Mouse (Mus musculus): Measurements from ENCODE around the gene Nav3. TPM values are rescaled to one million over a fixed set of nuclear protein-coding genes. Genes with fewer than 3 reads are reported as not detected.

Gene Nav3
- total and polyA plus RNA-seq, 2 experiments from 2014 or later: 1.4 to 7.7 TPM

- no peak overlapping the region for H3K4me3 ChIP-seq (ENCODE audit: low read depth, low read length)
- no peak overlapping the region for H3K4me2 ChIP-seq (ENCODE audit: low read depth, low read length)
- TF ChIP-seq CTCF (IDR thresholded peaks at IDR 0.05; ENCODE audit: low read depth) (peak; percentile 65), EP300 (IDR thresholded peaks at IDR 0.05; ENCODE audit: low read depth) (no peak)
- H3K9ac ChIP-seq (replicated peaks; ENCODE audit: low read depth, low read length): no peak overlapping the region
- ATAC-seq (ENCODE audit: insufficient read depth, low read depth) (no peak), DNase-seq (ENCODE audit: low spot score) (peak; percentile 39)
- H3K36me3 ChIP-seq (replicated peaks; ENCODE audit: control insufficient read depth, insufficient read depth, low read length): no peaks in the 10 kb centered on the region
- H3K4me1 ChIP-seq (ENCODE audit: control insufficient read depth, insufficient read depth): no peaks in the 10 kb centered on the region
- H3K27me3 ChIP-seq (ENCODE audit: control insufficient read depth, insufficient read depth, low read length): no peaks in the 10 kb centered on the region
- H3K9me3 ChIP-seq (replicated peaks; ENCODE audit: control insufficient read depth, low read length): no peaks in the 10 kb centered on the region
- H3K27ac ChIP-seq (ENCODE audit: low read depth): no peak overlapping the region
- WGBS: 8% methylated on average over 2 of the region's 2 CpGs
Observed at GRCm38 (mm10) chr10:109765650-109766049, 690.4 kb downstream of the Nav3 start.

- ATAC-seq (ENCODE audit: insufficient read depth, low read depth): no peak
- WGBS: 66% methylated on average over 18 of the region's 18 CpGs
- H3K27ac ChIP-seq (ENCODE audit: low read depth): no peak overlapping the region
- no peak overlapping the region for H3K4me3 ChIP-seq (ENCODE audit: low read depth, low read length)
- no peaks in the 10 kb centered on the region for H3K36me3 ChIP-seq (replicated peaks; ENCODE audit: control insufficient read depth, insufficient read depth, low read length)
- TF ChIP-seq CTCF (IDR thresholded peaks at IDR 0.05; ENCODE audit: low read depth): no peak
- no peak for TF ChIP-seq EP300 (IDR thresholded peaks at IDR 0.05; ENCODE audit: low read depth)
- H3K9ac ChIP-seq (replicated peaks; ENCODE audit: low read depth, low read length): no peak overlapping the region
- no peaks in the 10 kb centered on the region for H3K9me3 ChIP-seq (replicated peaks; ENCODE audit: control insufficient read depth, low read length)
- H3K4me2 ChIP-seq (ENCODE audit: low read depth, low read length): no peak overlapping the region
- H3K4me1 ChIP-seq (ENCODE audit: control insufficient read depth, insufficient read depth): no peaks in the 10 kb centered on the region
- no peak for DNase-seq (ENCODE audit: low spot score)
- no peaks in the 10 kb centered on the region for H3K27me3 ChIP-seq (ENCODE audit: control insufficient read depth, insufficient read depth, low read length)
Observed at GRCm38 (mm10) chr10:109764412-109765101, 691.4 kb downstream of the Nav3 start.

- H3K9ac ChIP-seq (replicated peaks; ENCODE audit: low read depth, low read length): no peak overlapping the region
- no peak overlapping the region for H3K4me3 ChIP-seq (ENCODE audit: low read depth, low read length)
- no peaks in the 10 kb centered on the region for H3K27me3 ChIP-seq (ENCODE audit: control insufficient read depth, insufficient read depth, low read length)
- TF ChIP-seq EP300 (IDR thresholded peaks at IDR 0.05; ENCODE audit: low read depth) (no peak), CTCF (IDR thresholded peaks at IDR 0.05; ENCODE audit: low read depth) (no peak)
- H3K9me3 ChIP-seq (replicated peaks; ENCODE audit: control insufficient read depth, low read length): no peaks in the 10 kb centered on the region
- no peak overlapping the region for H3K27ac ChIP-seq (ENCODE audit: low read depth)
- ATAC-seq (ENCODE audit: insufficient read depth, low read depth) (no peak), DNase-seq (ENCODE audit: low spot score) (no peak)
- H3K4me2 ChIP-seq (ENCODE audit: low read depth, low read length): no peak overlapping the region
- no peaks in the 10 kb centered on the region for H3K36me3 ChIP-seq (replicated peaks; ENCODE audit: control insufficient read depth, insufficient read depth, low read length)
- 66% methylated on average over 17 of the region's 17 CpGs for WGBS
- H3K4me1 ChIP-seq (ENCODE audit: control insufficient read depth, insufficient read depth): no peaks in the 10 kb centered on the region
Observed at GRCm38 (mm10) chr10:109758921-109759600, 696.9 kb downstream of the Nav3 start.

- ATAC-seq (ENCODE audit: insufficient read depth, low read depth) (no peak), DNase-seq (ENCODE audit: low spot score) (peak; percentile 10)
- Histone ChIP-seq H3K9ac (replicated peaks; ENCODE audit: low read depth, low read length) (no peak overlapping the region), H3K9me3 (replicated peaks; ENCODE audit: control insufficient read depth, low read length) (0 out of 2 replicates have a peak, but pooled peaks cover 8% of the 10 kb centered on the region), H3K27ac (ENCODE audit: low read depth) (no peak overlapping the region), H3K36me3 (replicated peaks; ENCODE audit: control insufficient read depth, insufficient read depth, low read length) (no peaks in the 10 kb centered on the region; the same call in 1 of the 2 replicates), H3K4me3 (ENCODE audit: low read depth, low read length) (no peak overlapping the region), H3K4me2 (ENCODE audit: low read depth, low read length) (no peak overlapping the region), H3K4me1 (ENCODE audit: control insufficient read depth, insufficient read depth) (no peaks in the 10 kb centered on the region), H3K27me3 (ENCODE audit: control insufficient read depth, insufficient read depth, low read length) (no peaks in the 10 kb centered on the region)
- no peak for TF ChIP-seq EP300 (IDR thresholded peaks at IDR 0.05; ENCODE audit: low read depth)
- TF ChIP-seq CTCF (IDR thresholded peaks at IDR 0.05; ENCODE audit: low read depth): peak; percentile 49
- 28% methylated on average over 3 of the region's 3 CpGs for WGBS
Observed at GRCm38 (mm10) chr10:109746901-109747300, 709.1 kb downstream of the Nav3 start.

GRCm38 (mm10) chr10:109741664-109742063 is 714.3 kb downstream of the Nav3 start:
- TF ChIP-seq EP300 (IDR thresholded peaks at IDR 0.05; ENCODE audit: low read depth) (no peak), CTCF (IDR thresholded peaks at IDR 0.05; ENCODE audit: low read depth) (no peak)
- no peak overlapping the region for H3K4me2 ChIP-seq (ENCODE audit: low read depth, low read length)
- ATAC-seq (ENCODE audit: insufficient read depth, low read depth): no peak

More at GRCm38 (mm10) chr10:109741664-109742063, 714.3 kb downstream of the Nav3 start:
- Histone ChIP-seq H3K9me3 (replicated peaks; ENCODE audit: control insufficient read depth, low read length) (0 out of 2 replicates have a peak, but pooled peaks cover 8% of the 10 kb centered on the region), H3K9ac (replicated peaks; ENCODE audit: low read depth, low read length) (no peak overlapping the region), H3K27me3 (ENCODE audit: control insufficient read depth, insufficient read depth, low read length) (no peaks in the 10 kb centered on the region), H3K4me1 (ENCODE audit: control insufficient read depth, insufficient read depth) (no peaks in the 10 kb centered on the region), H3K4me3 (ENCODE audit: low read depth, low read length) (no peak overlapping the region), H3K27ac (ENCODE audit: low read depth) (no peak overlapping the region), H3K36me3 (replicated peaks; ENCODE audit: control insufficient read depth, insufficient read depth, low read length) (no peaks in the 10 kb centered on the region)
- WGBS: 25% methylated on average over 2 of the region's 2 CpGs
- peak; percentile 11 for DNase-seq (ENCODE audit: low spot score)
